Mouse (Mus musculus): ENCODE data around the gene Prkci. TPM values are rescaled to one million over a fixed set of nuclear protein-coding genes. Genes with fewer than 3 reads are reported as not detected.

Prkci gene
- polyA plus RNA-seq, 1 experiment from 2014 or later: 24.6 TPM

DNA sequence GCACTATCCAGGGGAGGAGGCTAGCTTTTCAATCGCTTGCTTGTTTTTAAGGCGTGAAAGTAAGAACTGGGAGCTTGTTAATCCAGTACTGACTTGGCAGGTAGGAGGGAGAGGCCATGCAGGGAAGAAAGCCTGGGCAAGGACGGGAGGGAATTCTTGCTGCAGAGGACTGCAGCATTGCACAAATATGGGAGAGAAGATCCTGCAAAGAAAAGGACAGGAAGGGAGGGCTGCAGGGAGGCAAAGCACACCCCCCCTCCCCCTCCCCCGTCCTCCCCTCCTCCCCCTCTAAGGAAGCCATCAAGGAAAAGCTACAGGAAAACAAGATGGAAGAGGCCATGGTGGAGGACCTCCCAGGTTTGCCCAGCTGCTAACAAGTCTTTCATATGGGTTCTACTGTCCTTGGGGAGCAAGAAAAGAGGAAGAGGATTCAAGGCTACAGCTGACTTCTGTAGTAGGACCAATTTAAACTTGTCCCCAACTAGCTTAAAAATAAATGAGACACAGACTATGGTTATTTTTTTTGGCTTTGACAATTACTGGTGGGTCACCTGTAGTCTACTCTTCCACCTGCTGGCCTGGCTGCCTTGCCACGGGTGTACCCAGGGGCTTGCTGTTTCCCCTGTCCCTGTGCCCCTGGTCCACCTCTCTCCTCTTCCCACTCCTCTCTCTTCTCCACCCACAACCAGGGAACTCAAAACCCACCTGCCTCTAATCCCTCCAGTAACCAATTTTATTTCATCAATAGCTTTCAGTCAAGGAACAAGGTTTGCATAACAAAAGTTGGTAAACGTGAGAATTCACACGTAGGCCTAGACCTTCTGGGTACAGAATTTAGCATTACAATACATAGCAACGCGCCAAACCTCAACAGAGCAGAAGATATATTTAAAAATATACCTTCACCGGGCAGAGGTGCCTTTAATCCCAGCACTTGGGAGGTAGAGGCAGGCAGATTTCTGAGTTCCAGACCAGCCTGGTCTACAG, 93.5 kb downstream of the Prkci start:
- Histone ChIP-seq H3K9me3 (ENCODE audit: control insufficient read depth, low read length) (no peaks in the 10 kb centered on the region), H3K9ac (ENCODE audit: low read depth, low read length) (no peak overlapping the region), H3K4me2 (ENCODE audit: low read depth, low read length) (no peak overlapping the region), H3K4me1 (ENCODE audit: control insufficient read depth, insufficient read depth, low read length) (no peaks in the 10 kb centered on the region; the same call in 1 of the 2 replicates), H3K27me3 (replicated peaks; ENCODE audit: control insufficient read depth, insufficient read depth, low read length) (no peaks in the 10 kb centered on the region), H3K4me3 (ENCODE audit: low read length) (no peak overlapping the region), H3K36me3 (ENCODE audit: control insufficient read depth, insufficient read depth, low read length) (no peaks in the 10 kb centered on the region), H3K27ac (ENCODE audit: low read length) (no peak overlapping the region)
- WGBS: 47% methylated on average over 10 of the region's 10 CpGs
- no peak for ATAC-seq

DNA sequence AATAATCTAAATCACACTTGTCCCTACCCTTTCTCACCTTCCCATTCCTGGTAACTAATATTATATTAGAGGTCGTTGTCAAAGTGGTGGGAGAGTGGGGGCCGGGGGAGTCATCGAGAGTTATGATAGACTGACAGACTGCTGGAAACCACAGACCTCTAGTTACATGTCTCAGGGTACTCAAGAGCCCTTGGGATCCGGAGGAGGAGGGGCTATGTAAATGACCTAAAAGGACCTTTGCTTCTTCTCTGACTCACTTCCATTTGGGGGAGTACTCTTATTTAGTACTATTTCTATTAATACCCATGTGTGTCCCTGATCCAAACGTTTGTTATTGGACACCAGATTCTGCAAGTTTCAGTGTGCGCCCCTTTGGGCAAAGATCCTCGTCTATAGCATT, 94.4 kb downstream of the Prkci start:
- H3K36me3 ChIP-seq (ENCODE audit: control insufficient read depth, insufficient read depth, low read length): no peaks in the 10 kb centered on the region
- H3K27ac ChIP-seq (ENCODE audit: low read length): no peak overlapping the region
- H3K9me3 ChIP-seq (ENCODE audit: control insufficient read depth, low read length): no peaks in the 10 kb centered on the region
- no peak overlapping the region for H3K4me3 ChIP-seq (ENCODE audit: low read length)
- no peaks in the 10 kb centered on the region for H3K4me1 ChIP-seq (ENCODE audit: control insufficient read depth, insufficient read depth, low read length)
- H3K4me2 ChIP-seq (ENCODE audit: low read depth, low read length): no peak overlapping the region
- ATAC-seq: no peak
- 57% methylated on average over 7 of the region's 7 CpGs for WGBS
- no peaks in the 10 kb centered on the region for H3K27me3 ChIP-seq (replicated peaks; ENCODE audit: control insufficient read depth, insufficient read depth, low read length)
- no peak overlapping the region for H3K9ac ChIP-seq (ENCODE audit: low read depth, low read length)

DNA sequence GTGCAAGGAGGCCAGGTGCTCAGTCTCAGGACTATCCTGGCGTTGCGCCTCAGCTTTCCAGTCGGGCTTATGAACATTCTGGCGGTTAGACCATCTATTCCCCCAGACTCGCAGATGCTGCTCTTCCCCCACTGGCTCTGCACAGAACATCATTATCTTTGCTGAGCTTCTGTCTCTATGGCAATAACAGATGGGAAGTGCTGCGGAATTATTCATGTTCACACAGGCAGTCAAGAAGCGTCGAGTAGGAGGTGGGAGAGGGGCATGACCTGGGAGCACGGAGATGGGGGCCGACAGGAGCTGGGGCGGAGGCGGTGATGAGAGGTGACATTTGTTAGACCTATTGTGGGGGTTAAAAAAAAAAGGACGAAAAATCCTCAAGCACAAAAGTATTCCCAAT, 97.6 kb downstream of the Prkci start:
- Histone ChIP-seq H3K36me3 (ENCODE audit: control insufficient read depth, insufficient read depth, low read length) (no peaks in the 10 kb centered on the region), H3K4me2 (ENCODE audit: low read depth, low read length) (peak overlapping the region; percentile 75), H3K9ac (ENCODE audit: low read depth, low read length) (peak overlapping the region; percentile 94), H3K4me1 (ENCODE audit: control insufficient read depth, insufficient read depth, low read length) (peaks cover 15% of the 10 kb centered on the region), H3K9me3 (ENCODE audit: control insufficient read depth, low read length) (no peaks in the 10 kb centered on the region; the same call in 1 of the 2 replicates), H3K27me3 (replicated peaks; ENCODE audit: control insufficient read depth, insufficient read depth, low read length) (no peaks in the 10 kb centered on the region), H3K4me3 (ENCODE audit: low read length) (peak overlapping the region; percentile 92), H3K27ac (ENCODE audit: low read length) (peak overlapping the region; percentile 99)
- ATAC-seq: no peak
- WGBS: 4% methylated on average over 13 of the region's 13 CpGs

GRCm38 (mm10) chr3:31093627-31094351, 98.2 kb downstream of the Prkci start:
- Histone ChIP-seq H3K9ac (ENCODE audit: low read depth, low read length) (peak overlapping the region; percentile 94), H3K4me3 (ENCODE audit: low read length) (peak overlapping the region; percentile 92), H3K27ac (ENCODE audit: low read length) (peak overlapping the region; percentile 99), H3K36me3 (ENCODE audit: control insufficient read depth, insufficient read depth, low read length) (no peaks in the 10 kb centered on the region), H3K9me3 (ENCODE audit: control insufficient read depth, low read length) (no peaks in the 10 kb centered on the region; the same call in 1 of the 2 replicates), H3K4me2 (ENCODE audit: low read depth, low read length) (peak overlapping the region; percentile 75), H3K27me3 (replicated peaks; ENCODE audit: control insufficient read depth, insufficient read depth, low read length) (no peaks in the 10 kb centered on the region), H3K4me1 (ENCODE audit: control insufficient read depth, insufficient read depth, low read length) (peaks cover 19% of the 10 kb centered on the region)
- under 1% methylated on average over 42 of the region's 58 CpGs for WGBS
- ATAC-seq: peak; percentile 78

DNA sequence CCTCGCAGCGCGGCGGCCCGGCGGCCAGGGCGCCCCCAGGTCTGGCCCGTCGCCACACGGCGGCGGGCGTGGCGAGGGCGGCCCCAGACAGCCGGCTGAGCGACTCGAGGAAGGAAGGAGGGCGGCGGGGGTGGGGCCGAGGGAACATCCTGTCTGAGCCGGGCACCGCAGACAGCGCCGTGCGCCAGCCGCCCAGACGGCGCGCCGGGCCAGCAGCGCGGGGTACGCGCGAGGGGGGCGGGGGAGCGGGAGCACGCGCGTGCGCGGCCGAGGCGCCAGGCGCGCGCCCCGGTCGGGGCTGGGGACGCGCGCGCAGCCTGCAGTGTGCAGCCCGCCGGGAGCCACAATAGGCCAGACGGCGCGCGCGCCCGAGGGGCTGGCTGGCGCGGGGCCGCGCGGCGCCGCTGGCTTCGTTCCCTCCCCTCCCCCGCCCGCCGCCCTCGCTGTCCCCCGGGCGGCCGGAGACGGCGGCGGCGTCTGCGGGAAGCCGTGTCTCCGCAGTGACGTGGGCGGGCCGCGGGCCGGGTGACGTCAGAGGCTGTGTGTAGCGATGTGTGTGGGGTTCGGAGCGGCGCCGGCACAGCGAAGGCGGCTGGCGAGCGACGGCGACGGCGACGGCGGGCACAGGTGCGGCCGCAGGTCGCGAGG, 99.1 kb downstream of the Prkci start, which contains the start of gene Skil:
Gene Skil (plus strand): TSS at position 528 of the 648 bp plus-strand sequence.
- Histone ChIP-seq H3K27ac (ENCODE audit: low read length) (peak within 1 kb of the TSS; percentile 99), H3K36me3 (ENCODE audit: control insufficient read depth, insufficient read depth, low read length) (no peaks in the 10 kb centered on the region), H3K9ac (ENCODE audit: low read depth, low read length) (peak within 1 kb of the TSS; percentile 94), H3K9me3 (ENCODE audit: control insufficient read depth, low read length) (no peaks in the 10 kb centered on the region; the same call in 1 of the 2 replicates), H3K4me1 (ENCODE audit: control insufficient read depth, insufficient read depth, low read length) (peaks cover 23% of the 10 kb centered on the region), H3K4me3 (ENCODE audit: low read length) (peak within 1 kb of the TSS; percentile 92), H3K27me3 (replicated peaks; ENCODE audit: control insufficient read depth, insufficient read depth, low read length) (no peaks in the 10 kb centered on the region), H3K4me2 (ENCODE audit: low read depth, low read length) (peak within 1 kb of the TSS; percentile 75)
- WGBS: 0% methylated on average over 72 of the region's 109 CpGs
- peak; percentile 96 for ATAC-seq

DNA sequence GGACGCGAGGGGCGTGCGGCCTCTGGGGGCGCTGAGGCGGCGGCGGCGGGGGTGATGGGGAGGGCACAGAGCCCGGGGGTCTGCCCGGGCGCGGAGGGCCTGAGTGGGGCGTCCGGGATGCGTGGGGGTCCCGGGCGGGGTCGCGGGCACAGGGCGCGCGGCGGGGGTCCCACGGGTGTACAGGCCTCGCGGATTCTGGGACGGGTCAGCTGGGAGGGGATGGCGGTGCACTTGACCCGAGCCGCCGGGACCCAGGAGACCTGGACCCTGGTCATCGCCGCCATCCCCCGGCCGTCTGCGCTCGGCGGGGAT, 99.6 kb downstream of the Prkci start:
- peak overlapping the region; percentile 75 for H3K4me2 ChIP-seq (ENCODE audit: low read depth, low read length)
- peak overlapping the region; percentile 92 for H3K4me3 ChIP-seq (ENCODE audit: low read length)

GRCm38 (mm10) chr3:31095491-31096154, 100.1 kb downstream of the Prkci start:
- Histone ChIP-seq H3K36me3 (ENCODE audit: control insufficient read depth, insufficient read depth, low read length) (no peaks in the 10 kb centered on the region), H3K4me3 (ENCODE audit: low read length) (peak overlapping the region; percentile 92), H3K27me3 (replicated peaks; ENCODE audit: control insufficient read depth, insufficient read depth, low read length) (no peaks in the 10 kb centered on the region), H3K9me3 (ENCODE audit: control insufficient read depth, low read length) (no peaks in the 10 kb centered on the region; the same call in 1 of the 2 replicates), H3K4me2 (ENCODE audit: low read depth, low read length) (peak overlapping the region; percentile 75), H3K4me1 (ENCODE audit: control insufficient read depth, insufficient read depth, low read length) (peaks cover 25% of the 10 kb centered on the region), H3K9ac (ENCODE audit: low read depth, low read length) (peak overlapping the region; percentile 94), H3K27ac (ENCODE audit: low read length) (peak overlapping the region; percentile 99)
- 1% methylated on average over 33 of the region's 33 CpGs for WGBS
- peak; percentile 27 for ATAC-seq

More for the DNA sequence above, 99.6 kb downstream of the Prkci start:
- H3K4me1 ChIP-seq (ENCODE audit: control insufficient read depth, insufficient read depth, low read length): peaks cover 25% of the 10 kb centered on the region
- H3K27me3 ChIP-seq (replicated peaks; ENCODE audit: control insufficient read depth, insufficient read depth, low read length): no peaks in the 10 kb centered on the region
- no peaks in the 10 kb centered on the region; the same call in 1 of the 2 replicates for H3K9me3 ChIP-seq (ENCODE audit: control insufficient read depth, low read length)
- H3K27ac ChIP-seq (ENCODE audit: low read length): peak overlapping the region; percentile 99
- no peak for ATAC-seq
- H3K9ac ChIP-seq (ENCODE audit: low read depth, low read length): peak overlapping the region; percentile 94
- no peaks in the 10 kb centered on the region for H3K36me3 ChIP-seq (ENCODE audit: control insufficient read depth, insufficient read depth, low read length)
- 0% methylated on average over 38 of the region's 39 CpGs for WGBS

DNA sequence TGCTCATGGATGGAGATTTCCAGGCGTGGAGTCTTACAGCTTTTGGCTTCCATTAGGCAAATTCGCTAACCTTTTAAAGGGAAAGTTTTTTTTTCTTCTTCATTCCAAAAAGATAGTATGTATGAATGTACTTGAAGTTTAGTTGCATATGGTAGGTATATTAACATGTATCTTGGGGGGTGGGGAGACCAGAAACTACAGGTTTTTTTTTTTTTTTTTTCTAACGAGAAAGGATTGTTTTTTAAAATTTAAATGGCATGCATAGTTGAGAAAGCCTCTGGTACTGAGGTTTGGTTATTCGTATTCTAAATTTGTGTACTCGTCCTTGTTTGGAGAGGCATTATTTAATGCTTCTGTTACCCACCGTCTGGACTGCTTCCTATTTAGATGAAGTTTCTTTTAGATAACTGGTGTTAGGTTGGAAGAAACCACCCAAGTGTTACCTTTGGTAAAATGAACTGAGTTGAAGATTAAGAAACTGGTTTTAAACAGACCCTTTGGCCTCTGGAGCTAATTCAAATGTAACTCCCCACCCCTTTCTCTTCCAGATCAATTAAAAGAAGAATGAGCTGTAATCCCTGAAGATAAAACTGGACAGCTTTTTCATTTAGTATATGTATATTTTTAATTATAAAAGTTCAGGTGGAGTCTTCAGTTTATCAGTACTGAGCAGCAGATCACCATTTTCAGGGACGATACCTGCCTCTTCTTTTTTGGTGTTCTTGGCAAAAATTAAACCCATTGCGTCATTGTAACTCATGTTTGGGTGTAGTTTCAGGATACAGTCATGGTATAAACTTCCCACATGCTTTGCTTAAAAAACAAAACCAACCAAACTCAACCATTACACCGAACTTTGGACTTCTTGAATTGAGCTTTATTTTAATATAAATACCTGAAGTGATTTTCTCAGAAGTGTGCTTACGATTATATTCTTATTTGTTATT, 100.9 kb downstream of the Prkci start:
- Histone ChIP-seq H3K4me2 (ENCODE audit: low read depth, low read length) (peak overlapping the region; percentile 75), H3K27me3 (replicated peaks; ENCODE audit: control insufficient read depth, insufficient read depth, low read length) (no peaks in the 10 kb centered on the region), H3K36me3 (ENCODE audit: control insufficient read depth, insufficient read depth, low read length) (no peaks in the 10 kb centered on the region), H3K4me3 (ENCODE audit: low read length) (peak overlapping the region; percentile 92), H3K9me3 (ENCODE audit: control insufficient read depth, low read length) (no peaks in the 10 kb centered on the region; the same call in 1 of the 2 replicates), H3K27ac (ENCODE audit: low read length) (peak overlapping the region; percentile 99), H3K4me1 (ENCODE audit: control insufficient read depth, insufficient read depth, low read length) (peaks cover 25% of the 10 kb centered on the region), H3K9ac (ENCODE audit: low read depth, low read length) (peak overlapping the region; percentile 94)
- no peak for ATAC-seq
- 35% methylated on average over 10 of the region's 10 CpGs for WGBS
